Mouse (Mus musculus) kidney, postnatal 25 days (tissue): ENCODE measurements around the gene Fbxo39.

ENCODE experiments used
- DNase-seq, 2 experiments: peaks; one replicate each; pipeline ENCODE4 v3.0.0; 2021; ENCODE audit warnings: mixed read lengths in 2 of 2

Fbxo39 gene

DNA sequence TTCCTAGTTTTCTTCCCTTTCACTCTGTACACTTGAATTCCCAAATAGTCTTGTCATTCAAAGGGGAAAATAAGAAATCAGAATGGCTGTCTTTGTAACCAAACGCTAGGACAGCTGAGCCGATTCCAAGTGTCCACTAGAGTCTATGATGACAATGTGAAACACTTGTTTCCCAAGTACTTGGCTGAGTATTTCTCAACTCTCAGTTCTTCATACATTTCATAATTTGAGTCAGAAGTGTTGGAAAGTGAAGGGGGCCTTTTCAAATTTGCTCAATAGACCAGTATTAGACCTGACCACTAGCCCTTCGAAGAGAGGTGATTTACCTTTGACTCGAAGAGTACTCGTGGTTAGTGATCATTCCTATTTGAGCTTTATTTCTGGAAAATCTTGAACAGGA is 50.3 kb downstream of the Fbxo39 start:
- DNase-seq = no peak

GRCm38 (mm10) chr11:72366126-72366525 is 51.9 kb downstream of the Fbxo39 start:
- DNase-seq = no peak

- no peak for DNase-seq
Measured at GRCm38 (mm10) chr11:72367934-72368674, 53.9 kb downstream of the Fbxo39 start.
